Comparison of ENCODE assay signal across 11 mouse cellular contexts in the genomic region with DNA sequence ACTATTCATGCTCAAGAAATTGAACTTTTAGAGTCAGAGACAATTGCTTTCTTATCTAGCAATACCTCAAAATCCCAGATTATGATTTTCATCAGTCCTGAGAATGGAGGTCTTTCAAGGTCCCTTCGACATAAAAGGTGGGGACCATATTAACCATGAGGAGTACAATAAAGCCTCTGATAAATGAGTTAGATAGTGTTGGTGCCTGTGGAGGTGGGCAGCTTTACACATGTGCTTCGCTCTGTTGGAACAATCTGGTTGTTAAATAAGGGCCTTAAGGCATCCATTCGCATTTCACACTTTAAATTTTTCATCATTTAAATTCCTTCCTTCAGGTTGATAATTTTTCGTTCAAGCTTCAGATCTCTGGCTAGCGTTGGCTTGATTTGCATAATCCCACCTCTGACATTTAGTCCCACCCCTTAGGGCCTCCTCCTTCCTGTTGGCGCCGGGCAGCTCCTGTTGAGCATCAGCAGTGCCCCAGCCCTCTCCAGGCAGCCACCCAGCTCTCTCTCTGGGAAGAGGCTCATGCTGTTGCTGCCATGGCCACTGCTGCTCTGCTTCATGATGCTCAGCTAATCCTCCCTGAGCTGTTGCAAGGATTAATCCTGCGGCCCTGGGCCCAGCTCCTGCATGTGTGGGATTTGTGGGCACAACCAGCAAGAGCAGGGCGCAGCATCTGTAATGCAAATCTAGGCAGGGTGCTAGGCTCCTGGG. TPM values are rescaled to one million over a fixed set of nuclear protein-coding genes. Genes with fewer than 3 reads are reported as not detected.
DNase-seq lines count a peak whose midpoint lies in the region; ATAC-seq lines count a peak whose summit lies in the region.
"Had no signal": no experiment of that assay in that cellular context is flagged by ENCODE, and none has a peak within 500 bp of the region (broad histone marks: within the 10 kb centered on the region; RNA-seq: fewer than 3 reads in every experiment).

No protein-coding gene starts in this region.

- H3K27me3 ChIP-seq in midbrain, embryonic 12.5 days, result no peaks in the 10 kb centered on the region

- peaks cover 16% of the 10 kb centered on the region; the same call in 1 of the 2 replicates for H3K4me1 ChIP-seq in midbrain, embryonic 12.5 days

- H3K4me2 ChIP-seq in midbrain, embryonic 12.5 days (replicated peaks), result peak overlapping the region; percentile 30

- H3K4me3 ChIP-seq in midbrain, embryonic 12.5 days, result no peak overlapping the region

- 8% methylated on average over 9 of the region's 9 CpGs for WGBS in midbrain, embryonic 12.5 days

- H3K9ac ChIP-seq in midbrain, embryonic 12.5 days (replicated peaks), result no peak overlapping the region

- DNase-seq in adrenal gland, postnatal 14 days, result peak; percentile 17
- DNase-seq in adrenal gland, adult 8-10 months, result no peak
- DNase-seq in ZHBTc4 (ENCODE audit: low read depth, low spot score), result peak; percentile 14
- no peak for DNase-seq in gastrocnemius, adult 18-20 months (ENCODE audit: low spot score)
- no peak for DNase-seq in lung, postnatal 10 days
- DNase-seq in ovary, postnatal 36 days (ENCODE audit: low spot score), result no peak
- DNase-seq: adrenal gland, postnatal 25 days; lung, adult 2 months had no signal

- no peaks in the 10 kb centered on the region for H3K36me3 ChIP-seq in midbrain, embryonic 12.5 days

- ATAC-seq in hematopoietic stem cell, adult 5-6 weeks (replicated peaks in 1 of 2; ENCODE audit: insufficient read depth in 1 of 2, low FRiP score in 2 of 2, low TSS enrichment in 1 of 2, low read depth in 1 of 2, poor library complexity in 2 of 2, severe bottlenecking in 2 of 2), result peak; percentile 59 to 69; a peak in 2 of 4 replicates
- ATAC-seq in midbrain, embryonic 12.5 days (ENCODE audit: low FRiP score, low read depth), result peak; percentile 80
- ATAC-seq: inflammation-experienced regulatory T-cells, adult 6 months had no signal

- peak overlapping the region; percentile 39 for H3K27ac ChIP-seq in midbrain, embryonic 12.5 days (replicated peaks)

- H3K9me3 ChIP-seq in midbrain, embryonic 12.5 days, result no peaks in the 10 kb centered on the region

RNA-seq across cellular contexts. Expression of a gene that starts 25.5 kb away (rescaled TPM):
- 3.6 and 4.1 TPM in 2 replicates for total RNA-seq in adrenal gland, postnatal 14 days (2021)
- 1 to 10 TPM; 6.9 to 10.0 (median 8.1) TPM for total RNA-seq in adrenal gland, adult 8-10 months (2022)
- total RNA-seq in hematopoietic stem cell, adult 5-6 weeks (2017), result not detected in 2 replicates
- 3.0 and 3.3 TPM in 2 replicates for polyA plus RNA-seq in midbrain, embryonic 12.5 days (2016; fragmentation: Nextera tagmentation; extraction: Ambion mirVana)
- under 1 TPM; 0.37 to 0.45 TPM for total RNA-seq in gastrocnemius, adult 18-20 months (2021)
- polyA plus RNA-seq: inflammation-experienced regulatory T-cells, adult 6 months had no signal

Comparison
In these comparisons a context has a peak if more than half of its experiments do, and no peak if none do; other contexts are left out.
1. DNase-seq: peak in adrenal gland, postnatal 14 days (single experiment) and ZHBTc4 (single experiment); none in adrenal gland, adult 8-10 months (single experiment), gastrocnemius, adult 18-20 months (single experiment), lung, postnatal 10 days (single experiment) and ovary, postnatal 36 days (single experiment).